Mouse (Mus musculus) MEL (cell line): ENCODE measurements around the gene Olfr1442. TPM values are rescaled to one million over a fixed set of nuclear protein-coding genes. Genes with fewer than 3 reads are reported as not detected.

Source experiments
- DNase-seq: peaks from one replicate; pipeline ENCODE4 v3.0.0; 2011; ENCODE audit warnings: low read depth, low spot score
- H3K27ac ChIP-seq: 2 replicates; pipeline ENCODE4 v1.5.1; 2012; ENCODE audit warnings: low read depth, mild to moderate bottlenecking, control low read depth, low read length, moderate library complexity; ENCODE audit not compliant: control insufficient read depth
- H3K27me3 ChIP-seq, 2 experiments: fragments of 150-350 bp in 1 of 2; sonication (generic) in 1 of 2; 2 replicates each; pipeline ENCODE4 v1.6.1; 2012; ENCODE audit warnings: low read length in 2 of 2, mild to moderate bottlenecking in 2 of 2, improper control_type of control experiment in 1 of 2, moderate library complexity in 1 of 2; ENCODE audit not compliant: insufficient read depth in 2 of 2, control insufficient read depth in 1 of 2
- H3K36me3 ChIP-seq, 2 experiments: 2 replicates each; pipeline ENCODE4 v1.6.1; 2012 to 2014; ENCODE audit warnings: low read length in 2 of 2, improper control_type of control experiment in 1 of 2, inconsistent platforms in 1 of 2, mild to moderate bottlenecking in 1 of 2; ENCODE audit not compliant: insufficient read depth in 2 of 2, control insufficient read depth in 1 of 2
- H3K4me1 ChIP-seq, 2 experiments: fragments of 150-350 bp in 1 of 2; sonication (generic) in 1 of 2; 2 replicates each; pipeline ENCODE4 v1.6.1; 2012; ENCODE audit warnings: low read length in 2 of 2, improper control_type of control experiment in 1 of 2, mild to moderate bottlenecking in 1 of 2; ENCODE audit not compliant: insufficient read depth in 2 of 2, control insufficient read depth in 1 of 2
- H3K4me3 ChIP-seq, 2 experiments: fragments of 150-350 bp in 1 of 2; sonication (generic) in 1 of 2; 2 replicates each; pipeline ENCODE4 v1.5.1; 2012; ENCODE audit warnings: low read depth in 2 of 2, low read length in 2 of 2, mild to moderate bottlenecking in 2 of 2, moderate library complexity in 2 of 2, control low read depth in 1 of 2, improper control_type of control experiment in 1 of 2; ENCODE audit not compliant: control insufficient read depth in 1 of 2, insufficient read depth in 1 of 2
- H3K79me2 ChIP-seq: 2 replicates; pipeline ENCODE4 v1.6.1; 2012; ENCODE audit warnings: mild to moderate bottlenecking, low read length, moderate library complexity; ENCODE audit not compliant: control insufficient read depth, poor library complexity, insufficient read depth
- H3K9ac ChIP-seq: 2 replicates; pipeline ENCODE4 v1.6.1; 2012; ENCODE audit warnings: low read depth, mild to moderate bottlenecking, control low read depth, low read length, moderate library complexity; ENCODE audit not compliant: control insufficient read depth, poor library complexity, severe bottlenecking
- H3K9me3 ChIP-seq: fragments of 150-350 bp; sonication (generic); replicated peaks from 2 replicates; pipeline ENCODE4 v1.6.1; 2012; ENCODE audit warnings: mild to moderate bottlenecking, low read length, improper control_type of control experiment, moderate library complexity; ENCODE audit not compliant: insufficient read depth
- BHLHE40 ChIP-seq: IDR thresholded peaks from 2 replicates; pipeline ENCODE4 v1.6.1; 2012; ENCODE audit warnings: low read depth, mild to moderate bottlenecking, inconsistent platforms, low read length, improper control_type of control experiment, borderline replicate concordance
- CHD1 ChIP-seq: IDR thresholded peaks from 2 replicates; pipeline ENCODE4 v1.6.1; 2012; ENCODE audit warnings: low read depth, mild to moderate bottlenecking, inconsistent platforms, low read length, improper control_type of control experiment
- EP300 ChIP-seq, 2 experiments: IDR thresholded peaks; 2 replicates each; pipeline ENCODE4 v1.6.1; 2011; ENCODE audit warnings: improper control_type of control experiment in 2 of 2, low read length in 2 of 2, low read depth in 1 of 2, mild to moderate bottlenecking in 1 of 2
- GABPA ChIP-seq: IDR thresholded peaks from 2 replicates; pipeline ENCODE4 v1.6.1; 2012; ENCODE audit warnings: low read depth, mild to moderate bottlenecking, inconsistent platforms, low read length, improper control_type of control experiment, moderate library complexity
- KAT2A ChIP-seq: conservative IDR thresholded peaks from 2 replicates; pipeline ENCODE4 v1.6.1; 2012; ENCODE audit warnings: low read depth, low read length, improper control_type of control experiment, inconsistent platforms
- MAFK ChIP-seq: IDR thresholded peaks from 2 replicates; pipeline ENCODE4 v1.6.1; 2011; ENCODE audit warnings: low read depth, mild to moderate bottlenecking, low read length, improper control_type of control experiment, borderline replicate concordance
- MAX ChIP-seq: IDR thresholded peaks from 2 replicates; pipeline ENCODE4 v1.6.1; 2011; ENCODE audit warnings: low read length, improper control_type of control experiment
- MYC ChIP-seq: IDR thresholded peaks from 2 replicates; pipeline ENCODE4 v1.6.1; 2011; ENCODE audit warnings: low read depth, mild to moderate bottlenecking, low read length, improper control_type of control experiment, moderate library complexity
- NELFE ChIP-seq: IDR thresholded peaks from 2 replicates; pipeline ENCODE4 v1.6.1; 2011; ENCODE audit warnings: low read depth, low read length, improper control_type of control experiment
- NRF1 ChIP-seq: IDR thresholded peaks from 2 replicates; pipeline ENCODE4 v1.6.1; 2014; ENCODE audit warnings: low read depth, mild to moderate bottlenecking, inconsistent platforms, low read length, improper control_type of control experiment, moderate library complexity; ENCODE audit not compliant: poor library complexity, insufficient read depth, severe bottlenecking
- POLR2A ChIP-seq, 2 experiments: IDR thresholded peaks; 2 replicates each; pipeline ENCODE4 v1.6.1; 2011 to 2012; ENCODE audit warnings: low read length in 2 of 2, mild to moderate bottlenecking in 2 of 2, control low read depth in 1 of 2, improper control_type of control experiment in 1 of 2, low read depth in 1 of 2, moderate library complexity in 1 of 2; ENCODE audit not compliant: control insufficient read depth in 1 of 2, insufficient read depth in 1 of 2, poor library complexity in 1 of 2
- POLR2AphosphoS2 ChIP-seq: IDR thresholded peaks from 2 replicates; pipeline ENCODE4 v1.6.1; 2011; ENCODE audit warnings: low read length, improper control_type of control experiment
- RAD21 ChIP-seq: IDR thresholded peaks from 2 replicates; pipeline ENCODE4 v1.6.1; 2011; ENCODE audit warnings: mild to moderate bottlenecking, low read depth, low read length, improper control_type of control experiment
- SIN3A ChIP-seq: IDR thresholded peaks from 2 replicates; pipeline ENCODE4 v1.6.1; 2012; ENCODE audit warnings: low read length, improper control_type of control experiment, inconsistent platforms
- SMC3 ChIP-seq: IDR thresholded peaks from 2 replicates; pipeline ENCODE4 v1.6.1; 2011; ENCODE audit warnings: low read depth, low read length, improper control_type of control experiment
- TCF12 ChIP-seq: IDR thresholded peaks from 2 replicates; pipeline ENCODE4 v1.6.1; 2014; ENCODE audit warnings: low read depth, mild to moderate bottlenecking, inconsistent platforms, low read length, improper control_type of control experiment, moderate library complexity
- ZNF384 ChIP-seq: IDR thresholded peaks from 2 replicates; pipeline ENCODE4 v1.6.1; 2012; ENCODE audit warnings: low read depth, mild to moderate bottlenecking, inconsistent platforms, low read length, improper control_type of control experiment
- polyA plus RNA-seq, 2 experiments: library from polyadenylated mRNA; stranded (reverse) in 1 of 2; unstranded in 1 of 2; fragments of >175 nt in 1 of 2; fragments of >200 nt in 1 of 2; gene quantifications; 2 replicates each; pipeline versions ENCODE4 v1.2.1 to v1.2.4; 2012; ENCODE audit warnings: low replicate concordance in 2 of 2, low read depth in 1 of 2; ENCODE audit not compliant: insufficient read length in 2 of 2, insufficient read depth in 1 of 2, missing spikeins in 1 of 2
- total RNA-seq: library from RNA; depleted of rRNA; stranded (reverse); fragments of 300-350 nt; gene quantifications from 2 replicates; pipeline ENCODE4 v1.2.3, GENCODE M21; 2012

Gene Olfr1442
- total and polyA plus RNA-seq, 3 experiments = not detected

DNA sequence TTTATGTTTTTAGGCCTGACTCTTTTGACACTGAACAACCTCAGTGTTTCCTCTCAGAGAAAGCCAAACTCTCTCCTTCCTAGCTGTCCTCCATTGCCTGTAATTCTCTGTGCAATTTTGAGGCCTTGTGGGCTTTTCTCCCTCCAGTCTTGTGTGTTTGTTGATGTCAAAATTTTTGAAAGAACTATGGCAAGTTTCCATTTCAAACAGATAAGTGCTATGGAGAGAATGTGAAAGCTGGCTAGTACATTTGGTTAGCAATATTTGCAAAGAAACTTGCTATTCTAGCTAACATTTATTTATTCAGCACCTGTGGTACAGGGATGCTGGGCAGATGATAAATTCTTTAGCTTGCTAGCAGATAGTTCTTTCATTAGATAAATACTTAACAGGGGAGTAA lies 26.0 kb downstream of the Olfr1442 start:
- Histone ChIP-seq H3K4me3 (no peak overlapping the region), H3K9me3 (no peaks in the 10 kb centered on the region)

DNA sequence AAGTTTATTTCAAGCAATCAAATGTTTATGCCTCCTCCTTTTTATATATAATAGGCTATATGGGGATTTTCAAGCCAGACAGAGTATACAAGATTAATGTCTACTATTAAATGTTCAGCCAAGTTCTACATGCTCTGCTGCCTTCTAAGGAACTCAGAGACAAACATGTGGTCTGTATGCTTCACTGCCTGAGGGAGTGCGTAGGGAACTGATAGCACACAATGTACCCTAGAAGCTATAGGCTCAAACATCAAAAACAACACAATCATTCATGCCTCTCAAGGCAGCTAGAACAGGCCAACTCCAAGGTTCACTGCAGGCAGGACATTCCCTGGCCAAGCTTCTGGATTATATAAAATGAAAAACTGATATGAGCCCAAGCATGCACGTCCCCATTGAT lies 38.2 kb downstream of the Olfr1442 start:
- TF ChIP-seq MYC = no peak
- TF ChIP-seq BHLHE40 = no peak
- no peak for TF ChIP-seq MAX
- no peak for TF ChIP-seq EP300 (IDR thresholded peaks at IDR 0.05; ENCODE audit: low read depth in 1 of 2, low read length in 2 of 2)
- TF ChIP-seq ZNF384 = no peak
- no peak for TF ChIP-seq GABPA
- TF ChIP-seq SIN3A = no peak
- TF ChIP-seq TCF12 = no peak
- TF ChIP-seq KAT2A = no peak
- TF ChIP-seq POLR2AphosphoS2 = no peak
- no peak for TF ChIP-seq NELFE
- no peak for TF ChIP-seq RAD21
- TF ChIP-seq, all 39 proteins: peak for 0
- Histone ChIP-seq H3K9me3 (no peaks in the 10 kb centered on the region), H3K79me2 (no peaks in the 10 kb centered on the region), H3K36me3 (no peaks in the 10 kb centered on the region), H3K4me1 (no peaks in the 10 kb centered on the region), H3K27me3 (no peaks in the 10 kb centered on the region; a peak in 1 of 4 replicates), H3K9ac (no peak overlapping the region), H3K27ac (no peak overlapping the region), H3K4me3 (no peak overlapping the region)
- DNase-seq = no peak

More for the DNA sequence above, 26.0 kb downstream of the Olfr1442 start:
- DNase-seq = no peak
- Histone ChIP-seq H3K4me1 (no peaks in the 10 kb centered on the region), H3K79me2 (no peaks in the 10 kb centered on the region), H3K27ac (no peak overlapping the region), H3K27me3 (peaks cover 0 to 3% of the 10 kb centered on the region in 2 experiments; a peak in 3 of 4 replicates), H3K9ac (no peak overlapping the region), H3K36me3 (no peaks in the 10 kb centered on the region)
- TF ChIP-seq CHD1 = no peak
- no peak for TF ChIP-seq POLR2A (IDR thresholded peaks at IDR 0.05; ENCODE audit: control insufficient read depth in 1 of 2, insufficient read depth in 1 of 2, low read depth in 1 of 2, low read length in 2 of 2, poor library complexity in 1 of 2)
- no peak for TF ChIP-seq NRF1

DNA sequence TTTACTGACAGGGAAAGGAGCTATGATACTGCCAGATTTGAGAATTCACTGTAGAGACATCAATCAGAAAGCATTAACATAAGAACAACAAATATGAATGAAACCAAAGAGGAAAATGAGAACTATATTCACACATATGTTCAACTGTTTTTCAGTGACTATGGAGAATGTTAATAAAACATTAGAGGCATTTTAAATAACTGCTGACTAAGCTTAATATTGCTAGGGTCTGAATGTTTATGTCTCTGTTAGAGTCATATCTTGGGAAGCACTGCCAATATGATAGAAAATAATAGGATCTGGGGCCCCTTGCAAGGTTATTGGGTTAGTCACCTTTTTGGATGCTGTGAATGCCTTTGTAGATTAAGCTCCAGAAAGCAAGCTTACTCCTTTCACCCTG lies 38.7 kb downstream of the Olfr1442 start:
- TF ChIP-seq MAFK = peak; percentile 70; the same call in 1 of the 2 replicates
- no peak for TF ChIP-seq BHLHE40
- TF ChIP-seq SMC3 = no peak
- no peak overlapping the region for H3K27ac ChIP-seq
- no peaks in the 10 kb centered on the region for H3K4me1 ChIP-seq
- no peaks in the 10 kb centered on the region for H3K36me3 ChIP-seq
- no peaks in the 10 kb centered on the region for H3K79me2 ChIP-seq
- H3K9ac ChIP-seq = no peak overlapping the region
- no peak for DNase-seq
- no peaks in the 10 kb centered on the region for H3K9me3 ChIP-seq
- H3K4me3 ChIP-seq = no peak overlapping the region
- H3K27me3 ChIP-seq = no peaks in the 10 kb centered on the region; a peak in 1 of 4 replicates
